Mouse (Mus musculus): Measurements from ENCODE around the gene Bcl2l14.
A peak's percentile ranks its signal among the peaks of the same experiment; 100 is the strongest.

Gene Bcl2l14

DNA sequence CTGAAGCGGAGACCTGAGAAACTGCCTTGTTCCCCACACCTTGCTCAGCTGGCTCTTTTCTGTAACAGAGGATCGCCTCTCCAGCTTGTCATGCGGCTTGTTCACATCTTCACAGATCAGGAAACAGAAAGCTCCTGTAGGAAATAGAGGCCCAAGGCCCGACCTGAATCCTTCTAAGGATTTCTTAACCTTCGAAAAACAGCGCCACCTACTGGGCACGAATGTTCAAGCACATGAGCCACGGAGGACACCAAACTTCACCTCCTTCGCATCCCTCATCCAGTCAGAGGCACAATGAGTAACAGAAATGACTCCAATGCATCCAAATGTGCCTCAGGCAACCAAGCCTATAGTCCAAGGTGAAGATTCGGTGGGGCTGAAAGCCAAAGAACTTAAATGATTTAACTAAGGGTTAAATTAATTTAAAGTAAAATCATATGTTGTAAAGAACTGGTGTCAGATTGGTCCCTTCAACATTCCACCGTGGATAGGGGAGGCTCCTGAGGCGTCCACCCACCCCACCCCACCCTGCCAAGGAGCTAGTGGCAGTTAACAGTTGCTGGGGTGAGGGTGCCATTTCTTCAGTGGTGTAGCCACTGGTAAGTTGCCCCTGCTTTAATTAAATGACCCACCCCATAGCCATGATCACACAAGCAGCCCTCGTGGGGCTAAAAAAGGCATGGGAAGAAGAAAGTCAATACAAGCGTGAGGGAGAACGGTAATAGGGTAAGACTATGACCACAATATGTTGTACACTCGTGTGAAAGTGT lies 7.0 kb downstream of the Bcl2l14 start:
- DNase-seq (ENCODE audit: low read depth in 1 of 2, low spot score in 2 of 2), result peak in 1 of 2 experiments; percentile 36

DNA sequence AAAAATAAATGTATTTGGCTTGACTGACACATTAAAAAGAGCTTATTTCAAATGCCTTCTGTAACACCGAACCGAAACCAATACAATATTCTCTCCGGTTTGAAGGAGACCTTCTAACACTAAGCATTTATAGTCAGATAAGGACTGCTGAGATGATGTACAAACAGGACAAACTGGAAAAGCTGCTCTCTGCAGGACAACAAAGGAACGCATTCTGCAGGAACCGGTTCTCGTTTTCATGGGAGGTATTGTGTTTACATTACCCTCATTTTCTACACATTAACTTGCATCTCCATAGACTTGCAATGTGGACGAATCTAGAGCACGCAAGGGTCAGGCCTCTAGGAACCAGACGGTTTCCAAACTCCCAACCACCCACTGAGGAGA lies 7.6 kb downstream of the Bcl2l14 start:
- DNase-seq (ENCODE audit: low read depth in 1 of 2, low spot score in 2 of 2), result no peak

DNA sequence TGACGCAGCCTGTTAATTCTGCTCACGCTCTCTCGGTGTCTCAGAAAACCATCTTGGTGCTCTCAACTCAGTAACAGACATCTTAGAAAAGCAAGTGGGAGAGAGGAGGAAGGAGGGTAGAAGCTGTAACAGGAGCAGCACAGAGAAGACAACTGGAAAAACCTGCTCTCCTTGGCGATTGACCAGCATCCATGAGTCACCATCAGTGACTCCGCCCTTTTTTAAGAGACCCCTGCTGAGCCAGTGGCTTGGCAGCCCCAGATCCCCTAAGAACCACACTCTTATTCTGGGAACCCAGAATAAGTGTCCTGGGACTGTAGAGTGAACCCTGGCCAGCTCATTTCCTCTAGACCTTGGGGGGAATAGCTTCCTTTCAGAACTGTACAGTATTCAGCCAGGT lies 11.1 kb downstream of the Bcl2l14 start:
- DNase-seq (ENCODE audit: low read depth in 1 of 2, low spot score in 2 of 2), result no peak

DNA sequence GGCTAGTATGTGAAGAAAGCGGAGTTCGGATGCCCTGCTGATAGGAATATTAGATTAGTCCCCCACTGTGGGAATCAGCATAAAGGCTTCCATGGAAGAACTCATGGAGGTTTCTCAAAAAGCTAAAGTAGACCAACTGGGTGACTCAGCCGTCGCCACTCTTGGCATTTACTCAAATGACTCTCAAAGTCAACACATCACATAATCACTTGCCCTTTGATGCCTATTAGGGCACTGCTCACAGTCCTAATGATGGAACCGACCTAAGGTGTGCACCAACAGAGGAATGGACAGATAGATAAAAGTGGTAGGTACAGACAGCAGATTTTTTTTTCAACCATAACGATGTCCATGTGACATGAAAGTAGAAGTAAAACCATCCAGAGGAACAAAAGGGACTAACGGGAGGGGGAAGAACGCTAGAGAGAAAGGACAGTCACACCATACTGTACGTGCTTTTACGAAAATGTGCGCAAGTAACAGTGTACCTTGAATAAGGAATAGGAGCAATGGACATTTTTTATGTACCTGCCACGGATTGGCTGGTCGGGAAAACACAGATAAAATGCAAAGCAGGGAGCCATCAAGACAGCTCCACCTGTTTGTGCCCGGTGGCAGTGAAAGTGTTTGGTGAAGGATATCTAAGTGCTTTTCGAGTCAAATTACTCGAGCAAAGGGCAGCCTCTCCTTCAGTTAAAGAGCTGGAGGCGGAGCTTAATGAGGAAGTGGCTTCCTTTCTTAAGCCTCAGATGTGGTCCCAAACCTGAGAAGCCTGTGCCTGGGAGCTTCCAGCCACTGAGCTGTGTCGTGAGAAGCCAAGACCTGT lies 17.8 kb downstream of the Bcl2l14 start:
- peak in 1 of 2 experiments; percentile 22 for DNase-seq (ENCODE audit: low read depth in 1 of 2, low spot score in 2 of 2)

DNA sequence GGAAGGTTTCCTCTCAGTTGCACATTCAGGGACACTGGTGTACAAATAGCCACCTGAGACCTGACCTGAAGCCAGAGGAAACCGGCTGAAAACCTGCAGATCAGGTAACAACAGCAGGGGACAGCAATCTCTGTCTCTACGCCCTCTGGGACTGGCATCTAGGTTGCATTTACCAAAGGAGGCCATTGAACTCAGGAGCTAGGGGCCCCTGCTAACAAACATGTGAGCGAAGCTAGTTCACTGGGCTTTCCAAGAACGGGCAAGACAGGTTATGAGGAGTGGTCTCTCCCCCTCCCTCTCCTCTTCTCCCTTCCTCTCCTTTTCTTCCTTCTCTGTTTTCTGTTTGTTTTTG lies 18.4 kb downstream of the Bcl2l14 start:
- no peak for DNase-seq (ENCODE audit: low read depth in 1 of 2, low spot score in 2 of 2)

DNA sequence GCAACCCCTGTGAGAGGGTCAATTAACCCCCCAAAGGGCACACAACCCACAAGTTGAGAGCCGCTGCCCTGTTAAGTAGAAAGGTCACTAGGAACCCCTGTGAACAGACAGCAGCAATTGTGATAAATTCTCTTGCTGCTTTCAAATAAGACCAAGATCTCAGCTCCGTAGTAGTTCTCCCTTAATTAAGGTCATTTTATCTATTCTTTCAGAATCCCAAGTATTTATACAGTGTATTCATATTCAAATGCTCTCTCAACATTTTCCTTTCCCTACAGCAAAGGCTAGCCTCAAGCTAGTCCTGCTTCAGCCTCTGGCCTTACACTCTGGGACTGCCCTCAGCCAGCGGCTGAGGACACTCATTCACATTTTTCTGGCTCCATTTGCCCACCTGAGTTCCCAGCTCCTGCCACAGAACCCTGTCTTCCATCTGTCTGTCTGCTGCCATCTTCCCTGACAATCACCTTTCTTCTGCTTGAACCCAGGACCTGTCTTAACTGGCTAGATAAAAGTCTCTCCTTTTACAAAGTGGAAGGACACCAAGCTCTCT lies 20.5 kb downstream of the Bcl2l14 start:
- no peak for DNase-seq (ENCODE audit: low read depth in 1 of 2, low spot score in 2 of 2)

DNA sequence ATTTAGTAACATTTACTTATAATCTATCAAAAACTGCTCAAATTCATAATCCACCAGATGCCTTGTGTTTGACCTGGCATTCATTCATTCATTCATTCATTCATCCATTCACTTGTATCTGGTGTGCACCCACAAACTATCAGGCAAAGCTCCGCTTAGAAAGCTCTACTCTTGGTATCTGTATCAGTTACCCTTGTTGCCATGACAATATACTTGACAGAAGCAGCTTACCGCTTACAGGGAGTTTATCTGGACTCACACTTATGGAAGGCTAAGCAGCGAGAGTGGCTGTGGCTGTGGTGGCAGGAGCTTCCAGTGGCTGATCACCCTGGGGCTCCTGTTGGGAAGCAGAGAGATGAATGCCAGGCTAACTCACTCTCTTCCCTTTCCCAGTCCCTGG lies 21.8 kb downstream of the Bcl2l14 start:
- DNase-seq (ENCODE audit: low read depth in 1 of 2, low spot score in 2 of 2), result no peak

DNA sequence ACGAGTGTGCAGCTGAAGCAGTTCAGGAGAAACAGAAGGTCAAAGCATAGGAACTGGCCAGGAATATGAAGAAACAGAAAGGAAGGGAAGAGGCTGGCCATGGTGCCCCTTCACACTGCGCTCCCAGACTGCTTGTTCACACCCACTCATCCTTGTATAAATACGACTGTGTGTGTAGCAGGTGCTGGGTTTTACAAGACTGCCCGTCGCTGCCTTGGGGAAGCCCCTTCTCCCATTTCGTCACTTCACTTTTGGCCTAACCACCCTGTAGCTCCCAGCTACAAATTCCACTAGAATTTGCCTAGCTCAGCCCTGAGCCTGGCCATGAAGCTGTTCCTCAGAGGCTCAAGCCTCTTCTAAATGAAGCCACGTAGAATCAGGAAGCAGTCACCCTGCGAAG lies 24.3 kb downstream of the Bcl2l14 start:
- no peak for DNase-seq (ENCODE audit: low read depth in 1 of 2, low spot score in 2 of 2)

DNA sequence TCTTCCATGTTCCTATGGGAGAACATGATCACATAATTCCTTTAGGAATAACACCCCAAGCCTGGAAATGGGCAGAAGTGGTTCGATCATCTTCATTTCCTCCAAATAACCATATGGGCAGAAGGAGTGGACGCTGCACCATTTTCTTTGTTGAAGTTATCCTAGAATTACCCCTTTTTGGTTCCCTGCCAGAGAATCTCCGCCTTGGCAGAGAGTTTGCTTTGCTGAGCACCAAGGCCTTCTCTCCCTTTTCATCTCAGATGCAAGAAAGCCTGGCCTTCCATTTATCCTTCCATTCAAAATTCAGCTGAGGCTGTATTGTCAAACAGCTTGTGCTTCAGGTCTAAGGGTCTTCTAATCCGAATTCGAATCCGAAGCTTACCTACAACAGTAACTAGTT lies 25.8 kb downstream of the Bcl2l14 start:
- no peak for DNase-seq (ENCODE audit: low read depth in 1 of 2, low spot score in 2 of 2)

DNA sequence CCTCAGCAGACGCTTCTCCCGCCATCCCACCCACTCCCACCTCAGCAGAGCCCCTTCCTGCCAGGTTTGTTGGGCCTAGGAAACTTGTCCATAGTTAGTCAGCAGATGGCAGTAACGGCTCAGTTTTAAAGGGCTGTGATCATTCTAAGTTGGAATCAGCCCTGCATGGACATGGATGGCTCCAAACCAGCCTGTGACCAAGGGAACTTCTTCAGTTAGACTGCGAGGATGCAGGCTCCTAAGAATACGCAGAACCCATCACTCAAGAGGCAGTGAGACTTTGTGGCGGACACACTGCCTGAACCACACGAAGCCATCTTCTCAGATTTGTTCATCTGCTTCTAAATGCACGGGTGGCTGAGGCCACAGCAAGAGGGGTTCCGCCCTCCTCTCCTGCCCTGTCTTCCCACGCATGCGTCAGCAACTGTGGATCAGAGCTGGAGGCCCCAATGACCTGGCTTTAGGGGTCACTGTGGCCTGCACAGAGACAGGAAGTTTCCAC lies 29.1 kb downstream of the Bcl2l14 start:
- DNase-seq (ENCODE audit: low read depth in 1 of 2, low spot score in 2 of 2), result no peak

DNA sequence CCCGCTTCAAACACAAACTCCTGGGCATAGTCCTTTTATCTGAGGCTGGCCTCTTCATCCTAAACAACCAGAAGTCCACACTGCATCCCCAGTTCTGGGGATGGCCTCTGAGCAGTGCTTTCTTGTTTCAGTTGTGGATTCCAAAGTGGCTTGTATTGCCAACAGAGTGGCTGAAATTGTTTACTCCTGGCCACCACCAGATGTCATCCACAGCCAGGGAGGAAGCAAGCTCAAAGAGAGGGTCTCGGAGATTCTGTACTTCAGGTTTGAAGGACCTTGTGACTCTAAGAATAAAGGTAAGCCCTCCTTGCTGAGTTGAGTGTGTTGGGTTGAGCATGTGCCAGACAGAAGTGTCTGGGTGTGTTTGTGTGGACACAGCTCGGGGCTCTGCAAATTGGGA lies 31.0 kb downstream of the Bcl2l14 start:
- no peak for DNase-seq (ENCODE audit: low read depth in 1 of 2, low spot score in 2 of 2)

DNA sequence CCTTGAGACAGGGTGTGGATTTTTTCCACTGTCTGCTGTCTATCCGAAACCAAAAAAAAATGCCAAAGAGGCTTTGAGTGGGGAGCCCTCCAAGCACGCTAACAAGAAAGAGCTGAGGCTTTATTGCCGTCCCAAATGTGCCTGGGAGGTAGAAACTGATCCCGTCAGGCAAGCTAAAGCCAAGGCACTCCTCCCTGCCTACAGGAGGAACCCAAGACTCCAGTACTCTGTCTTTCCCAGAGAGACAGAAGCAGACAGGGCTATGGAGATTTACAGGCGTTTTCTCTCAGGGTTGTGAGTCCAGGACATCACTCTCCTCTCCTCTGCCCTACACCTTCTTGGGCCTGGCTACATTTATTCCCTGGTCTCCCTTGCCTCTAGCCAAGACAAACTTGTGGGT lies 32.3 kb downstream of the Bcl2l14 start:
- DNase-seq (ENCODE audit: low read depth in 1 of 2, low spot score in 2 of 2), result no peak

DNA sequence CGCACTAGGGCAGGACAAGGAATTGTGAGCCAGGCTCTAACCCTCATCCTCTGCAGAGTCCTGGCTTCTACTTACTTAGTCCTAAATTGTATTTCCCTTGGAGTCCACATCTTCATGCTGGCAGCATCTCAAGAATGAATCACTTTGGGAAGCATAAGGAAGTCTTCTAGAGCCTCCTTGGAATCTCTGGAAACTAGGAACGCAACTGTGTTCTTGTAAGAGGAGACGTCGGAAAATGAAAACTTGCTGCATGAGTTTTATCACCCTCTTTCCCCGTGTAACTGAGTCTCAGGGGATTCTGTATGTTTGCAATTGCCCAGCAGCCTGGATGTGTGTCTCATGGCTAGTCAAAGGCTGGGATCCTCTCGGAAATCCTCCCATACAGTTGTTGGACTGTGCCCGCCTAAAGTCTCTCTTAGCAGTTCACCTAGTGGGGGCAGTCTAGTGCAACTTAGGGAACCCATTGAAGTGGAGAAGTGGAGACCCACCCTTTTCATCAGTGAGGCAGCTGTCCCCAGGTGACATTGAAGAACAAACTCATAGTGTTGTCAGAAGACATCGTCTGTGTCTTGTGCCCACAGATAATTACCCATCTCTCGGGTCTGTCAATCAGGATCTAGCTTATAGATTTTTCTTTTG lies 34.2 kb downstream of the Bcl2l14 start:
- DNase-seq (ENCODE audit: low read depth in 1 of 2, low spot score in 2 of 2), result no peak

DNA sequence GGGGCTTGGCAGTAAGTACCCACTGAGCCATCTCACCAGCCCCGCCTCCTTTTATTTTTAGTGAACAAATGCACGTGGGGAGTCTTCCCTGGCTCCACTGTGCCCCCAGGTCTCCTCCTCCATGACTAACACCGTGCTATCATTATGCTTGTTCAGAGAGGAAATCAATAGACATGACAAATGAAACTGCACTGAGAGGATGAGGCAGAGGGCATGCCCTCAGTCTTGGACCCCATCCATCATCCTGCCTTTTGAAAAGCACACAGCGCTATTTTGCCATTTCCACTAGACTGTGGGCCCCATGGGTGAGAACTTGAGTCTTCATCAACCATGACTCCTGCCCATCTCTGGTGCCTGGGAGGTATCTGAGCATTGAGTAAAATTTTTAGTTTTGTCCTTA lies 35.5 kb downstream of the Bcl2l14 start:
- no peak for DNase-seq (ENCODE audit: low read depth in 1 of 2, low spot score in 2 of 2)

DNA sequence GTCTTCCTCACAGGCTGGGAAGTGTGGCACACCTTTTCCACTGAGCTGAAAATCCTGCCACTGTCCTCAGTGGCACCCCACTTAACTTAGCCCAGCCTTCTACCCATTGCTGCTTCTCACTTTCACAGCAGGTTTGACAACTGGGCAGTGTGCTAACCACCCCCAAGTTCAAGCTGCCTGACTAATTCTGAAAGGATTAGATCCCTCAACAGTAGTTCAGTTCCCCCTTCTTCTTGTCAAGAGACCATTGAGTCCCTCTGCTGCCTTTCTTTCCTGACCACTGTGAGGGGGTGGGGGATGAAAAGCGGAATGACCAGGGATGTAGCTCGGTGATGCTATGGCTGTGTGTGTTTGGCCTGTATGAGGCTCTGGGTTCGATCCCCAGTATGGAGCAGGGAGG lies 37.2 kb downstream of the Bcl2l14 start:
- no peak for DNase-seq (ENCODE audit: low read depth in 1 of 2, low spot score in 2 of 2)

DNA sequence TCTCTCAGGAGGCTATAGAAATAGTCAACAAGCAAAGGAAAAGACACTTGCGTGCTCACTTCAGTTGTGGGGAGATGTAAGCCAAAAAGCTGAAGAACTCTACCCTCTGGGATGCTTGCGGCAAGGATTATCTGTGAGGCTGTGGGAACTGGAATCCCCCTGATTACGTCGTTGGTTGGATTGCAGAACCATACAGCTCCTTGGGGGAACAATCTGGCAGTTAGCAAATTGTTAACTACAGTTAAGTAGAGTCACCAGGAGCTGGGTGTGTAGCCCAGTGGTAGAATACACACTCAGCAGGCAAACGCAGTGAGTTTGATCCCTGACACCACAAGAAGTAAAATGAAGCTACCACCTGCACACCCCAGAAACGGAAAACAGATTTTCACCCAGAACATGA lies 37.9 kb downstream of the Bcl2l14 start:
- DNase-seq (ENCODE audit: low read depth in 1 of 2, low spot score in 2 of 2), result no peak

DNA sequence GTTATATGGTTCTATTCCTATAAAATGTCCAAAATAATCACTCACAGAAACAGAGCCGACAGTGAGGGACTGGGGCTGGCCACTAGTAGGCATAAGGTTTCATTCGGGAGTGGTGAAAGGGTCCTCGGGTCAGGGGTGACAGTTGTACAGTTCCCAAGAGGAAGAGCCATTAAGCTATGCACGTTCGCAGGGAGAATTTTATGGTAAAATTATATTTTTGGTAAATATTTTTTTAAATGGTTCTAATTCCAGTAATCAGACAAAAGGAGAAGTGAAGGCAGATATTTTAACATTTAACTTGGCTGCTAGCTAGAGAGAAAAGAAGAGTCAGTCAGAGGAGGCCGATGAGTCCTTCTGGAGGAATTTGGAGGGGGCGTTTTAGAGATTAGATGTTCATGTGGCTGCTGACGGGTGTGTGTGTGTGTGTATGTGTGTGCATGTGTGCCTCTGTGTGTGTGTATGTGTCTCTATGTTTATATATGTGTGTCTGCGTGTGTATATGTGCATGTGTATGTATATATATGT lies 38.8 kb downstream of the Bcl2l14 start:
- no peak for DNase-seq (ENCODE audit: low read depth in 1 of 2, low spot score in 2 of 2)

DNA sequence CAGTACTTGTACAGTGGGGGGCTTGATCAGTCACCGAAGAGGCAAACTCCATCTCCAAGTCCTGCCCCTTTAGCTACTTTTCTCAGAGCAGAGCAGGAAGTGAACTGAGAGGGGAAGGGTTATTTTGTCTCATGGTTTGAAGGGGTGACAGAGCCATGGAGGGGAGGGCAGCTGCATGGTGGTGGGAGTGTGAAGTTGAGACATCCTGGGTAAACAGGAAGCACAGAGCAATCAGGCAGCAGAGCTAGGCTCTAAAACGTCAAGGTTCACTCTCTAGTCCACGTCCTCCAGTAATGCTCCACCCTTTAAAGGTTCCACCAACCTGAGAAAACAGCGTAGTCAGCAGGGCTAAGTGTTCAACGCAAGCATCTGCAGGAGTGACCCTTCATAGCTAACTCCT lies 40.8 kb downstream of the Bcl2l14 start:
- DNase-seq (ENCODE audit: low read depth in 1 of 2, low spot score in 2 of 2), result no peak

DNA sequence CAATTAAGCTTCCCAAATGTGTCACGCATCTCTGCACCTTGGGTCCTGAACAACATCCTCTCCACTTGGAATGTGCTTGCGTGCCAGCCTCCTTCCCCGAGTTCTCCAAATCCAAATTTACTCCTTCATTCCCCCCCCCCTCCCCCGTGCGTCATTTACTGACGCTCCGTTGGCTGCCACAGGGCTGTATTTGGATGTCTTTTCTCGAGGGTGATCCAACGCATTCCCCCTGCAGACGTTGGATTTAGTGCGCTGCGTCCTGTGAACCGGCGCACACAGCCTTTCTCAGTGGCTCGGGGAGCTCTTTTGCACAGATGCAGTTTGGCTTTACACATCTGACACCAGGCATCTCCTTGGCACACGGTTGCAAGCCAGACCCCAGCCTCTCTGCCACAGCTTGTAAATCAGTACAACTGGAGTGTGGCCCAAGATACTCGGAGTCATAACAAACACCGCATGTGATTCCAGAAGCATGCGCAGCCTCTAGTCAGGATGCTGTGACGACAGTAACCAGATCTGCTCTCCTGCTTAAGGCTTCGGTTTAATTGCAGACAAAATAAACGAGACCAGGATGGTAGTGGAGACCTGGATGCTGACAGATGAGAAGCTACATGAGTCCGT lies 43.4 kb downstream of the Bcl2l14 start:
- no peak for DNase-seq (ENCODE audit: low read depth in 1 of 2, low spot score in 2 of 2)

DNA sequence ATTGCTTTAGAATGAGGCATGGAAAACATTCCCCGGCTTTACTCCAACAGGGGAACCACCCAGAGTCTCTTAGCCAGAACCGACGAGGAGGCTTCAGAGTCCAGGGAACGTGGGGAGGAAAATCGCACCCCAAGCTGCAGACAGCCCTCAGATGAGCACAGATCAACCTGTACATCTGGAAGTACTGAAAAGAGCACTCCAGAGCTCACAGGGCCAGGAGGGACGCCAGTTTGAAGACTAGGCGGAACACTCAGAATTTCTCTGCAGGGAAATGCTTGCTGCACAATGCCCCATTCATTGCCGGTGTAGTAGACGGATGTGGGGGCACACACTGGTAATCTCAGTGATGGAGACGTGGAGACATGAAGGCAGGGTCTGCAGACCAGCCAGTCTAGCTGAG lies 43.9 kb downstream of the Bcl2l14 start:
- no peak for DNase-seq (ENCODE audit: low read depth in 1 of 2, low spot score in 2 of 2)

DNA sequence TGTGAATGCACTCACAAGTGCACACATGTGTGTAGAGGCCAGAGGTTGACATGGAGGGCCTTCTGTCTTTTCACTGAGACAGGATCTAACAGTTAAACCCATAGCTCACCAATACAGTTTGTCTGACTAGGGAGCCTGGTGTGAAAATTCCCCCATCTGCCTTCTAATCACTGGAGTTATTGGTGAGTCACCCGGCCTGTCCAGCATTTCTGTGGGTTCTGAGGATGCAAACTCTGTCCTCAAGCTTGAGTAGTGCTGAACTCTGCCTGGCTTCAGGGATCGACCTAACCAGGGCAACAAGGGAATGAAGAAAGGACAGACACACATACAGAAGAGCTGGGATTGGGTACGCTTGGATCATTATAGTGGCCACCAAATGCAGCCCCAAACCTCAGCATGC lies 45.6 kb downstream of the Bcl2l14 start:
- no peak for DNase-seq (ENCODE audit: low read depth in 1 of 2, low spot score in 2 of 2)
